Mouse (Mus musculus): Measurements from ENCODE around the gene Mrln.
"Not testable (repeated sequence)": the region's sequence is repeated elsewhere in the genome, so short reads cannot be mapped to it uniquely, and the experiment has no call there.

Gene Mrln

DNA sequence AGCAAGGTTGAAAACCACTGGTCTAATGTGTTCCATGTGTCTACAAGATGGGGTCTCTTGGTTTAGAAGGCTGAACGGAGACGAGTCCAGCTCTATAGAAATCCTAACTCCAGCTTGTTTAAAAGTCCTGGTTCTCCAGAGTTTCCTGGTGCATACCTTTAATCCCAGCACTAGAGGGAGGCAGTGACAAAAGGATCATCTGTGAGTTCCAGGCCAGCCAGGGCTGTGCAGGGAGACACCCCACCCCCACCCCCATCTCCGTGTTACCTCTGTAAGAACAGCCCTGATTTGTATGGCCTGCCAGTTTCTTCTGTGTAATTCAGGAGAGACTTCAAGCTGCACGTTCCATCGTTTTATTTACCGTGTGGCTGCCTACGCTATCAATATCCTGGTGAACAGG lies 8.7 kb upstream of the Mrln start:
- DNase-seq, result peak in 1 of 2 experiments; percentile 31

DNA sequence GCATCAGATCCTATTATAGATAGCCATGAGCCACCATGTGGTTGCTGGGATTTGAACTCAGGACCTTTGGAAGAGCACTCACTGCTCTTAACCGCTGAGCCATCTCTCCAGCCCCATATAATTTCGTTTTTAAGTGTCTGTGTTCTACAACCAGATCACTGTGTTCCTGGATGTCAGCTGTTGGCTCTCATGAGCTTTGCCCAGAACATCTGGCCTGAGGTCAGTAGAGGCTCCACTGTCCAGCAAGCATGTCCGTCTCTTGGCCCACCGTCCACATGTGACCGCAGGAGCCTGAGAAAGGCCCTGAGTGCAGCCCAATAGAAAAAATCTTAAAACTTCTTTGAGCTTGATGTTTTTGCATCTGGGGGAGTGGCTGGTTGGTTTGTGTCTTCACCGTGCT lies 7.8 kb upstream of the Mrln start:
- DNase-seq, result no peak

DNA sequence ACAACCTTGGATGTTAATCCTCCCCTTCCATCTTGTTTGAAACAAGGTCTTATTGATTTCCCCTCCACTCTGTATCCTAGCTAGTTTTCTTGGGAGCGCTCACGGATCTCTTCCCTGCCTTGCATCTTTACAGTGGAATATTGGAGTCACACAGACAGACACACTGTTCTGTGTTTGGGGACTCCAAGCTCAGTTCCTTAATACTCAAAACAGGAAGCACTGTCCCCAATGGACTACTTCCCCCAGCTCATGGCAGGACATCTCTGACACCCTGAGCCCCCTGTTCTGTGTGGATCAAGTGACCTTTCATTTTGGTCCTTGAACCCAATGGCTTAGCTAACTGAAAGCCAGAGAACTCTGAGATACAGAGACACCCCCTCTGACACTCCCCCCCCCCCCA lies 6.9 kb upstream of the Mrln start:
- DNase-seq, result no peak

GRCm38 (mm10) chr10:70198012-70198411 lies 6.5 kb upstream of the Mrln start:
- DNase-seq, result no peak

DNA sequence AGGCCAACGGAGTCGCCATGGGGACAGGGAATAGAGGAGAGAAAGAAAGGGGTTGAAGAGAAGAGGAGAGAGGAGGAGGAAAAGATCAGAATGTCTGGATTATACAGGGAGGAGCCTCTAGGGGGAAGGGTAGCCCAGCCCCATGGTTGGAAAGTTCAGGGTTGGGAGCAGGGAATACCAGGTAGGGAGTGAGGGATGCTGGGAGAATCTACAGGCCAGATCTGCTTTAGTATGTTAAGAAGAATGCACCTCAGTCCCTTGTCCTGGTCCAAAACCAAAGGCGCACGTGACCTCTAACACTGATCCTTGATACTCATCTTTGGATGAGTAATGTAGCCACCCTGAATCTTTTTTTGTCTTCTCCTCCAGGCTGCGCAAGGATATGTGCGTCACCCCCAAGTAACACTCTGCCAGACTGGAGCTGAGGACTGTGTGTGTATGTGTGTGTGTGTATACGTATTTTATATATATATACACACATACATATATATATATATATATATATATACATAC lies 5.5 kb upstream of the Mrln start:
- DNase-seq, result no peak

DNA sequence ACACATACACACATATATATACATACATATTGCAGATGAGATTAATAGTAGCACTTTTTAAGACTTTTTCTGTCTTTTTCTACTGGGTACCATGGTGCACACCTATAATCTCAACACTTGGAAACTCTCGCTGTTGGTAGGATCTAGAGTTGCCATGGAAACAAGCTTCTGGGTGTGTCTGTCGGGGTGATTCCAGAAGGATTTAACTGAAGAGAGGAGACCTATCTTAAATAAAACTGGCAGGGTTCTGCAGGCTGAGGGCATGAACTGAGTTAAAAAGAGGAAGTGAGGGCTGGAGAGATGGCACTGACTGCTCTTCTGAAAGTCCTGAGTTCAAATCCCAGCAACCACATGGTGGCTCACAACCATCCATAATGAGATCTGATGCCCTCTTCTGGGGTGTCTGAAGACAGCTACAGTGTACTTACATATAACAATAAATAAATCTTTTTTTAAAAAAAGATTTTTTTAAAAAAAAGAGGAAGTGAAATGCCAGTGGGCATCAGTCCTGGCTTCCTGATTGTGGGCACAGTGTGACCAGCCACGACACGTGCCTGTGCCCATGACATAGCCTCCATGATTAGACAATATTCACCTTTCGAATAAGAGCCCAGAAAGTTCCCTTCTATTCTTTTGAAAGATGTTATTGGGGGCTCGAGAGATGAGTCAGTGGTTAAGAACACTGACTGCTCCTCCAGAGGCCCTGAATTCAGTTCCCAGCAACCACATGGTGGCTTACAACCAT lies 4.8 kb upstream of the Mrln start:
- DNase-seq, result no peak

DNA sequence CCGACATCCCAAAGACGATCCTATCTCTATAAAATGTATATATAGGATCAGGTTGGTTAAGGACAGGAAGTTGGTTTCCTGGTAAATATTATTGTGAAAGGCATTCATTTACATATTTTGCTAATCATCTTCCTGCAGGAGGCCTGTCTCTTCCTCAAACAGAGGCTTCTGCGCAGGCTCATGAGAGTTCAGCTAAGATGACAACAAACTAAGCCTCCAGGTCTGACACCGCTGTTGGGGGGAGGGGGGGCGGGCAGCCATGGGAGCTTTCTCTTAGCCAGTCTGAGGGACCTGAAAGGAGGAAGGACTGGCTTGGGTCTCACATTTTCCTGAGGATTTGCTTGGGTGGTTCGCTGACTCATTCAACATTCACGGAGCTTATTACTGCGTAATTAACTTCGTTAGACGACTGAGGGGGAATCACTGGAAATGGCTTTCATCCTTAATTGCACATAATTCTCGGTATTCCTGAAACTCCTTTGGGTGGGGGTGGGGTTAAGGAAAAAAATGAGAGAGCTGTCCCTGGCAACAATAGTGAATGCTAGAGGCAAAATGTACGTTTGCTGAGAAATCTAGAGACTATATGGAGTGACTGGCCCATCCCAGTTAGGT lies 3.5 kb upstream of the Mrln start:
- DNase-seq, result no peak

DNA sequence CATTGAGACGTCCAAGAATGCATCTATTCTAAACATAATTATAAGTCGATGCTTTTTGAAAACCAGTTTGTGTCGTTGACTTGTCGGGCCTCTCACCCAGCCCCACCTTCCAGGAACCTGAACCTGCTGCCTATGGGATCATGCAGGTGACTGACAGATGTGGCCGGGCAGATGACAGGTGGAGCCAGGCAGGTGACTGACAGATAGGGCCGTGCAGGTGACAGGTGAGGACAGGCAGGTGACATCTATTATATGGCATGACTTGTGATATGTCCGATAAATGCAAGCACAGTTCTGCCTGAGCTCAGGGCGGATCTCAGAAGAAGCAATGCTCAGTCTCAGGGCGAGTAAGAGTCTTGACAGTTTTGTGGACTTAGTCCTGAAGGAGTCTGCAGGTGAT lies 6.8 kb downstream of the Mrln start:
- DNase-seq, result no peak

DNA sequence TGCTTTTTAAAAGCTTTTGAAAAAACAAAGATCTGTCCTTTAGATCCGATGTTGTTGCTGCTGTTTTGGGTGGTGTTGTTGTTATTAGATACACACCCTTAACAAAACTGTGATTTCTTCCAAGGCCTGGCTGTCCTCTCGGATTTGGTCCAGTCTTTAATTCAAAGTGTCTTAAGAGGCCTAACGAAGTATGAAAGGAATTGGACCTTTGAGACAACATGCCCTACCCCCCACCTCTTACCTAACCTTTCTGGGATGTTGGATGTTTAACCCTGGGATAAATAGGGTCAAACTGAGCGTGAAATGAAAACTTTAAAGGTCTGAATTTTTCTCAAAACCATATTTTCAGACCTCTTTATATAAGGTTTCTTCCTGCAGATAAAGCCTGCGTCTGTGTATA lies 16.5 kb downstream of the Mrln start:
- DNase-seq, result no peak

GRCm38 (mm10) chr10:70222231-70222630 lies 17.8 kb downstream of the Mrln start:
- DNase-seq, result not testable (repeated sequence)

DNA sequence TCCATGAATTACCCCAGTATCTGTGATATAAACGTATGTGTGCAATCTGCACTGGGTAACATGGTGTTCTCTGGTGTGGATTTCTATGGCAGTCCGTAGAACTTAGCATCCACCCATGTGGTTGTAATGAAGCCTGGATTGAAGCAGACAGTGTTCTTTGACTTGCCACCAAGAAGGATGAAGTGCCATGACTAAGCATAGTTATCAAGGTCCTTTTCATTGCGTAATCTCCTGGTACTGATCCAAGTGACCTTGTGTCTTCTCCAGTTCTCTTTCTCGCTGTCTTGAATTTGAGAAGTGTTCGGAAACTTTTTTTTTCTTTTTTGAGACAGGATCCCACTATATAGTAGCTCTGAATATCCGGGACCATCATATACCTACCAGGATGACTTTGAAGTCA lies 20.1 kb downstream of the Mrln start:
- DNase-seq, result no peak

DNA sequence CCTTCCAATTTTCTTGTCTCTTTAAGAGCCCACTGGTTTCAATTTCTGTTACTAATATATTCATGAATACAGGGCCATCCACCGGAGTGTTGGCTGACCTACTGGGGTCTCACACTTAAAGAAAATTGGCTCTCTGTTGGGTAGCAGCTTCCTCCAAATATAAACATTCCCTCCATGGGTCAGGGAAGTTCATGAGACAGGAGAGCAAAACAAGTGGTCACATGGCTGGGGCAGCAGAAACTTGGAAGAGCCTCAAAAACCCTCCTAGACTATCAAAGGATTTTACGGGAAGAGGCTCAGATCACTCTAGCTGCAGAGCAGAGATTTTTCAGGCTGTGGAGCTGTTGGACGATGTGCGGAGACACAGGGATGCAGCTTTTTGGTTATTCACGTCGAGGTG lies 21.3 kb downstream of the Mrln start:
- DNase-seq, result no peak

GRCm38 (mm10) chr10:70226608-70227007 lies 22.1 kb downstream of the Mrln start:
- no peak for DNase-seq

DNA sequence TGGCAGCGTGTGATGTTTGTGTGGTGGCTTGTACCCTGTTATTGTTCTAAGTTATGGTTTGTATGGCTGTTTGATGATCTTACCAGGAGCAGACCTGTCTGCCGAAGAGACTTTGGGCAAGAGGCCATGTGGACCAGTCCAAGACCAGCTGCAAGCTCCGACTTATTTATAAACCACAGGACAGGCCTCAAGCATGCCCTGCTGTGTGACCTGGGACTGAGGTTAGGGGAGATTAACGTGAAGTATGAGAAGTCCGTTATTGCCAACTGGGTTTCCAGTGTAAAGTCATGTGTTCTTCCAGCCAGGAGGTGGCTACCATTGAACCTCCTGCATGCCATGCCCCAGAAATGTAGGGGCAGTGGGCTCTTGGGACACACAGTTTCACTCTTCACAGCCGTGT lies 25.9 kb downstream of the Mrln start:
- DNase-seq, result no peak

DNA sequence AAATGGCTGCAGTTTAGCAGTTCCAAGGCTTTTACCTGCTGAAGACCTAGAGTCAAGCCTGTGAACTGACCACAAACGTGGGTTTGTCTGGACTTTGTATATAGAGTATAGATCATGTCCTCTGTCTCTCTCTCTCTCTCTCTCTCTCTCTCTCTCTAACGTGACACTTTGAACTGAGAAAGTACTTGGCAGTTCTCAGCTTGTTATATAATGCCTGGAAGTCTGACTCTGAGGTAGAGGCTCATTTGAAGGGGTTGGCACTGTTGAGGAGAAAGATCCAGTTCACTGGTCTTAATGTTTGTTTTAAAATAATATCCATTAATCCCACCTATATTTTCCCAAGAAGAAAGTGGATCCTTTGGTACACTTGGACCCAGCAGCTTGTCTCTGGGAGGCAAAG lies 33.5 kb downstream of the Mrln start:
- no peak for DNase-seq

DNA sequence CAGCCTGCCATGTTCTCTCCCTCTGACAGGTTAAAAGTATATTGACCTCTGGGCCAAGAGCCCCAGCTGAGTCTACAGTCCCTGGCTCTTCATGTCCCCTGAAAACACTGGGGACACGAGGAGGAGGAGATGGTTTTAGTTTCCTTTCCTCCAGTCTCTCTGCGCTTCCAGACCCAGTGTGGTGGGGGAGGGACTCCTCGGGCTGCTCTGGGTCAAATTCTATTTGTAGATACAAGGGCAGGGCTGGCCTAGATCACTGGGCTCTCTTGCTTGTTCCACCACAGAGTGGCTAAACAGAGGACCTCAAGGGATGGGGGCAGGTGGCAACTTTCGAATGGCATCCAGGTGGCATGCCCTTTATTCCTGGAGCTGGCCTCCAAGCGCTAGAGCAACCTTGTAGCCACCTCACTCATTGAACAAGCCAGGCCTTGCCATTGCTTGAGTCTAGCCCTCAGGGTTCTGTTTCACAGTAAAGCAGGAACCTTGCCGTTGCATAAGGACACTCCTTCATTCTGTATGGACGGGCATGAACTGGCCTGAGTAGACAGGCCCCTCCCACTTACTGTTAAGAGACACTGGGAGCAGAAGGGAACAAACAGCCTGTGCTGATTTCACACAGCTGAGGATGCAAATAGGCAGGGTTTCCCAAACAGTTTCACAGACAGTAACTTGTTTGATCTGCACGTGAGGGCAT lies 38.4 kb downstream of the Mrln start:
- DNase-seq, result no peak

GRCm38 (mm10) chr10:70244921-70245558 lies 40.6 kb downstream of the Mrln start, which contains the start of gene Slc16a9:
Gene Slc16a9 (plus strand): TSS chr10:70245100.
- peak; percentile 58 to 62 for DNase-seq

DNA sequence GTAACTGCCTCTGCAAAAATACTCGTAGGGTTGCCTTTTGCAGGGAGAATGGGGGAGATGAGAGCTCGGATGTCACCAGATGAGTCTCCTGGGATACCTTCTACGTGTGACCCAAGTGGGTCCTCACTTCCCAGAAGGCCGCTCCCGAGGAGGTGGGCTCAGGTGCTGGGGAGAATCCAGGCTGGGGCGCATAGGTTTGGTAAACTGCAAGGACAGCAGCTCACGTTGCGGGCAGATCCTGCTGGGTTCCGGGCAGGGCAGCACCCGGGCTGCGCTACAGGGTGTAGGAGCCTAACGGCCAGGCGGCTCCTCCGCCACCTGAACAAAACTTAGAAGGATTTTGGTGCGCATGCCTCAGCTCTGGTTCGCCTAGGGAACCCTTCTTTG lies 41.1 kb downstream of the Mrln start:
- DNase-seq, result peak; percentile 17 to 29

- DNase-seq, result no peak
These were observed 41.6 kb downstream of the Mrln start for GRCm38 (mm10) chr10:70246076-70246475.

DNA sequence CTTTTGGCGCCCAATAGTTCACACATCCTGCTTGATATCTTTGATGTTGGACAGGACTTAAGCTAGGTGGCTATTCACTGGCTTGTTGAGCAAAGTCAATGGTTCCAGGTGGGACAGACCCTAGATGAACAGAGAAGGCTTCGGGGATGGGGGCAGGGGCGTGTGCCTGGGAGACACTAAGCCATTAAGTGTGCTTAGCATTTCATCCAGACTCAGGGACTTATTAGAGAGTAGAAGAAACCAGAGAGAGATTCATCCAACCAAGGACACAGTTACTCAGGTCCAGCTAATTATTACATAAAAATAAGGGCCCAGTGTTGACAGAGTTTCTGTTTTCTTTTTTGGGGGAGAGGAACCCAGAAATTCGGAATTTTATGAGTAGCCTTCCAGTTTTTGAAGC lies 45.9 kb downstream of the Mrln start:
- DNase-seq, result no peak

DNA sequence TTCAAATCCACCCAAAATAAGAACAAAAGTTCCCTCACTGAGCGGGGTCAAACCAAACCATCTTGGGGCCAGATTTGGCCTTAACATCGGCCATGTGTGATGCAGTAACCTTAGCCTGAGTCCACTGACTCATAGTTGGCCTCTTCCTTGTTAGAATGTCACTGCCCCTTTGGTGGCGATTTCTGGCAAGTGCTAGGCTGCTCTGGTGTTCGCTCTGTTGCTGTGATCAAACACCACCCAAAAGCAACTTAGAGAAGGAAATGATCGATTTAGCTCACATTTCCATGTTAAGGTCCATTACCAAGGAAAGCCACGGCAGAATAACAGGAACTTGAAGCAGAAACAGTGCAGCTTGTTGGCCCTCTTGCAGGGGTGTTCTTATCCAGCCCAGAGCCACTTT lies 46.3 kb downstream of the Mrln start:
- no peak for DNase-seq

GRCm38 (mm10) chr10:70254666-70255065 lies 50.2 kb downstream of the Mrln start:
- peak; percentile 8 to 14 for DNase-seq

GRCm38 (mm10) chr10:70255601-70256210 lies 51.2 kb downstream of the Mrln start:
- DNase-seq, result no peak
